Mouse (Mus musculus) liver, embryonic 14.5 days (tissue): Measurements from ENCODE around the gene Zfp39.

Experiments used
- CTCF ChIP-seq: IDR thresholded peaks from 2 replicates; pipeline ENCODE4 v1.5.1; 2016; ENCODE audit warnings: antibody characterized with exemption, low read depth, control low read depth
- EP300 ChIP-seq: IDR thresholded peaks from 2 replicates; pipeline ENCODE4 v1.6.1; 2016; ENCODE audit warnings: antibody characterized with exemption, low read depth

DNA sequence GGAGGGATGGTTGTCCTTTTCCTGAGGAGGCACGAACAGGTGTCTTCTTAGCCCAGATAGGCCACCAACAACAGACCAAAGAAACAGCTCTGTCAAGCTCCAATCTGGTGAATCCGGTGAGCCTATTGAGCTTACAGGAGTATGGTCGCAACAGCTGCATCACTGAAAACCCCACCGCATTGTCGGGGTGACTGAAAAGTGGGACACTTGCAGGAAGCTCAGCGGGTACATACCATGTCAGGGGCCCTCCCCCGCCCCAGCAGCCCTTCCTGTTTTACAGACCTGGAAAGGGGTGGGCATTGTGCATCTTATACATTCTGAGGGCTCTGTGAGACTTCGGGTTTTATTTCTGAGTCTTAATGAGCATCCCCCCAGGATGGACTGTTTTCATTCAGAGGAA is 20.3 kb downstream of the Zfp39 start:
- TF ChIP-seq CTCF: no peak
- TF ChIP-seq EP300: no peak
